12 mouse cellular contexts compared by ENCODE assay signal in genomic region chr16:96378111-96378510, GRCm38 (mm10).
"Had no signal": no experiment of that assay in that cellular context is flagged by ENCODE, and none has a peak within 500 bp of the region (broad histone marks: within the 10 kb centered on the region; RNA-seq: fewer than 3 reads in every experiment).

No protein-coding gene starts in this region.

- DNase-seq: left cerebral cortex, postnatal 4 days; liver; liver, embryonic 13.5 days; liver, postnatal 0 days; lung, adult 18-20 months; lung, adult 2 months; lung, embryonic 14.5 days; lung, postnatal 10 days; lung, postnatal 14 days; lung, postnatal 36 days; lung, postnatal 4 days; midbrain, embryonic 14.5 days had no signal
